In the genomic region with DNA sequence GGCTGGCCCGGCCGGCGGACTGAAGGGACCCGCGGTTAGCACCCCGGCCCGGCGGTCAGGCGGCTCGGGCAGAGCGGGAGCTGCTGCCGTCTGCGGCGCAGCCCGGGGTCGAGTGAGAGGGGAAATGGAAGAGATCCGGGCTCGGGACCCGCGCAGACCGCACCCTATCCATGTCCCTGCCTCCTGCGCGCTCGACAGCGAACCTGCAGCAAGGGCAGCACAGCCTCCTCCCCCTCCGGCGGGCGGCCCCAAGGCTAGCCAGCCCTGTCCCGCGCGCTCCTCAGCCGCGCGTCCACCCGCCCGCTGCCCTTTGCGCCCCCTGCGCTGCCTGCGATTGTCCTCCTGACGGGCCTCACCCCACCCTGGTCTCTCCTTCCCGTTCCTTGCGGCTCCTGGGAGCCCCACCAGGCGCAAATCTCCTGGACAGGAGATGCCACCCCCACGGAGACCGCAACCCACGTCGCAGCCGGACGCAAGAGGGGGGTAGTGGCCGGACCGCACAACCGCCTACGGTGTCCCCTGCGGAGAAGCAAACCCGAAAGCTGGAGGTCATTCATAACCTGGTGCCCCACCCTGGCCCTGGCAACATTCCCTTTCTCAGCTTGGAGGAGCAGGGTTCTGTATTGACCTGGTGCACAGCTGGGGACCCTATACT, we compare ENCODE assay signal across 8 mouse cellular contexts. TPM values are rescaled to one million over a fixed set of nuclear protein-coding genes. Genes with fewer than 3 reads are reported as not detected.
DNase-seq lines count a peak whose midpoint lies in the region; ATAC-seq and TF ChIP-seq lines count a peak whose summit lies in the region.

A gene (minus strand): TSS at position 117 of the 655 bp plus-strand sequence.

- TF ChIP-seq CTCF in heart, adult 2 months (IDR thresholded peaks at IDR 0.05): no peak

- peak in 1 of 2 experiments; percentile 5 for DNase-seq in heart, adult 2 months
- DNase-seq in heart, postnatal 36 days: no peak
- no peak for DNase-seq in forebrain, embryonic 14.5 days (ENCODE audit: low spot score)
- DNase-seq in cerebellum, adult 11 months: no peak
- no peak for DNase-seq in frontal cortex, postnatal 25 days (ENCODE audit: low spot score in 2 of 2)

- no peak within 1 kb of the TSS for H3K27ac ChIP-seq in heart, adult 2 months
- no peak within 1 kb of the TSS for H3K27ac ChIP-seq in forebrain, embryonic 14.5 days (ENCODE audit: low read depth, low read length)
- no peak within 1 kb of the TSS for H3K27ac ChIP-seq in kidney, embryonic 16.5 days (ENCODE audit: low read length)
- no peak within 1 kb of the TSS for H3K27ac ChIP-seq in midbrain, embryonic 15.5 days

- intact Hi-C loops in heart, adult 2 months (cut with DNase I): no loop called here
- intact Hi-C loops in heart, postnatal 36 days (cut with DNase I): no loop called here

- peak within 1 kb of the TSS; percentile 24 for H3K4me3 ChIP-seq in heart, adult 2 months
- H3K4me3 ChIP-seq in forebrain, embryonic 14.5 days (ENCODE audit: low read depth, low read length): peak within 1 kb of the TSS; percentile 25
- H3K4me3 ChIP-seq in kidney, embryonic 16.5 days (ENCODE audit: low read length): peak within 1 kb of the TSS; percentile 47
- H3K4me3 ChIP-seq in midbrain, embryonic 15.5 days: peak within 1 kb of the TSS; percentile 36

- ATAC-seq in forebrain, embryonic 14.5 days: no peak
- peak; percentile 29; the same call in 1 of the 2 replicates for ATAC-seq in kidney, embryonic 16.5 days (ENCODE audit: low FRiP score, low TSS enrichment)
- ATAC-seq in midbrain, embryonic 15.5 days (replicated peaks): 0 out of 2 replicates have a peak, but pooled peaks have one; percentile 5
- no peak for ATAC-seq in frontal cortex, adult (ENCODE audit: low TSS enrichment)

- H3K9me3 ChIP-seq in forebrain, embryonic 14.5 days (replicated peaks; ENCODE audit: control insufficient read depth, low read length): no peaks in the 10 kb centered on the region
- H3K9me3 ChIP-seq in kidney, embryonic 16.5 days (ENCODE audit: low read length): no peaks in the 10 kb centered on the region
- H3K9me3 ChIP-seq in midbrain, embryonic 15.5 days: no peaks in the 10 kb centered on the region

- peak within 1 kb of the TSS; percentile 52 for H3K4me2 ChIP-seq in forebrain, embryonic 14.5 days (ENCODE audit: low read length)
- H3K4me2 ChIP-seq in kidney, embryonic 16.5 days (replicated peaks; ENCODE audit: low read depth, low read length): peak within 1 kb of the TSS; percentile 69
- H3K4me2 ChIP-seq in midbrain, embryonic 15.5 days: peak within 1 kb of the TSS; percentile 55

- peaks cover 2% of the 10 kb centered on the region; the same call in 1 of the 2 replicates for H3K4me1 ChIP-seq in heart, adult 2 months (ENCODE audit: control insufficient read depth, insufficient read depth, low read length)
- H3K4me1 ChIP-seq in forebrain, embryonic 14.5 days (ENCODE audit: control insufficient read depth, insufficient read depth, low read length): peaks cover 9% of the 10 kb centered on the region
- peaks cover 38% of the 10 kb centered on the region for H3K4me1 ChIP-seq in kidney, embryonic 16.5 days (ENCODE audit: insufficient read depth, low read length)
- H3K4me1 ChIP-seq in midbrain, embryonic 15.5 days: peaks cover 43% of the 10 kb centered on the region

- TF ChIP-seq EP300 in heart, adult 2 months (IDR thresholded peaks at IDR 0.05; ENCODE audit: insufficient read depth, low read depth, low read length): no peak

- H3K79me2 ChIP-seq in heart, adult 2 months (replicated peaks; ENCODE audit: control insufficient read depth, insufficient read depth, low read length): no peaks in the 10 kb centered on the region

- H3K27me3 ChIP-seq in heart, adult 2 months (ENCODE audit: control insufficient read depth, insufficient read depth, low read length): peaks cover 22% of the 10 kb centered on the region
- H3K27me3 ChIP-seq in forebrain, embryonic 14.5 days (replicated peaks; ENCODE audit: control insufficient read depth, insufficient read depth, low read length): peaks cover 79% of the 10 kb centered on the region
- peaks cover 91% of the 10 kb centered on the region for H3K27me3 ChIP-seq in kidney, embryonic 16.5 days (ENCODE audit: insufficient read depth, low read length)
- peaks cover 87% of the 10 kb centered on the region for H3K27me3 ChIP-seq in midbrain, embryonic 15.5 days (replicated peaks)

- no peak within 1 kb of the TSS for H3K9ac ChIP-seq in heart, adult 2 months (ENCODE audit: low read depth, low read length)
- 0 out of 2 replicates have a peak within 1 kb of the TSS, but pooled peaks have one; percentile 25 for H3K9ac ChIP-seq in forebrain, embryonic 14.5 days (ENCODE audit: low read length)
- peak within 1 kb of the TSS; percentile 56 for H3K9ac ChIP-seq in kidney, embryonic 16.5 days (replicated peaks; ENCODE audit: low read length)
- 0 out of 2 replicates have a peak within 1 kb of the TSS, but pooled peaks have one; percentile 13 for H3K9ac ChIP-seq in midbrain, embryonic 15.5 days

- H3K36me3 ChIP-seq in heart, adult 2 months (ENCODE audit: control insufficient read depth, insufficient read depth, low read length): no peaks in the 10 kb centered on the region
- no peaks in the 10 kb centered on the region for H3K36me3 ChIP-seq in forebrain, embryonic 14.5 days (ENCODE audit: control insufficient read depth, insufficient read depth, low read length)
- H3K36me3 ChIP-seq in kidney, embryonic 16.5 days (ENCODE audit: insufficient read depth, low read length): no peaks in the 10 kb centered on the region
- no peaks in the 10 kb centered on the region for H3K36me3 ChIP-seq in midbrain, embryonic 15.5 days (replicated peaks)

- WGBS in heart, adult 2 months: 3% methylated on average over 52 of the region's 55 CpGs
- 2% methylated on average over 54 of the region's 55 CpGs for WGBS in forebrain, embryonic 14.5 days
- 1% methylated on average over 52 of the region's 55 CpGs for WGBS in kidney, embryonic 16.5 days
- 1% methylated on average over 42 of the region's 55 CpGs for WGBS in midbrain, embryonic 15.5 days

- TF ChIP-seq POLR2A in heart, adult 2 months (IDR thresholded peaks at IDR 0.05; ENCODE audit: insufficient read depth, low read depth, low read length): no peak

RNA-seq across cellular contexts. Expression of the gene that starts here (rescaled TPM):
- under 1 TPM; 0.14 to 0.16 TPM for total RNA-seq in heart, adult 2 months (2021)
- 0.04 and 0.23 TPM in 2 replicates for polyA plus RNA-seq in heart, adult 2 months (2012; rRNA removed)
- under 1 TPM in 1 of 2 experiments, not detected in 1; 0.14 TPM for total RNA-seq in heart, postnatal 36 days (2021)
- polyA plus RNA-seq in forebrain, embryonic 14.5 days (2014; fragmentation: Nextera tagmentation; extraction: Ambion mirVana): 0.09 and 0.20 TPM in 2 replicates
- 2.4 and 3.4 TPM in 2 replicates for polyA plus RNA-seq in kidney, embryonic 16.5 days (2015; fragmentation: Nextera tagmentation; extraction: Ambion mirVana)
- polyA plus RNA-seq in midbrain, embryonic 15.5 days (2015; fragmentation: Nextera tagmentation; extraction: Ambion mirVana): 0.10 and 0.11 TPM in 2 replicates

Comparison
In these comparisons a context has a peak if more than half of its experiments do, and no peak if none do; other contexts are left out.
1. Peak in ATAC-seq, H3K4me3 ChIP-seq, H3K9ac ChIP-seq and H3K4me2 ChIP-seq in midbrain, embryonic 15.5 days; RNA of the gene not detected or under 1 TPM.